Mouse (Mus musculus): ENCODE data around the gene Ikzf4.

DNA sequence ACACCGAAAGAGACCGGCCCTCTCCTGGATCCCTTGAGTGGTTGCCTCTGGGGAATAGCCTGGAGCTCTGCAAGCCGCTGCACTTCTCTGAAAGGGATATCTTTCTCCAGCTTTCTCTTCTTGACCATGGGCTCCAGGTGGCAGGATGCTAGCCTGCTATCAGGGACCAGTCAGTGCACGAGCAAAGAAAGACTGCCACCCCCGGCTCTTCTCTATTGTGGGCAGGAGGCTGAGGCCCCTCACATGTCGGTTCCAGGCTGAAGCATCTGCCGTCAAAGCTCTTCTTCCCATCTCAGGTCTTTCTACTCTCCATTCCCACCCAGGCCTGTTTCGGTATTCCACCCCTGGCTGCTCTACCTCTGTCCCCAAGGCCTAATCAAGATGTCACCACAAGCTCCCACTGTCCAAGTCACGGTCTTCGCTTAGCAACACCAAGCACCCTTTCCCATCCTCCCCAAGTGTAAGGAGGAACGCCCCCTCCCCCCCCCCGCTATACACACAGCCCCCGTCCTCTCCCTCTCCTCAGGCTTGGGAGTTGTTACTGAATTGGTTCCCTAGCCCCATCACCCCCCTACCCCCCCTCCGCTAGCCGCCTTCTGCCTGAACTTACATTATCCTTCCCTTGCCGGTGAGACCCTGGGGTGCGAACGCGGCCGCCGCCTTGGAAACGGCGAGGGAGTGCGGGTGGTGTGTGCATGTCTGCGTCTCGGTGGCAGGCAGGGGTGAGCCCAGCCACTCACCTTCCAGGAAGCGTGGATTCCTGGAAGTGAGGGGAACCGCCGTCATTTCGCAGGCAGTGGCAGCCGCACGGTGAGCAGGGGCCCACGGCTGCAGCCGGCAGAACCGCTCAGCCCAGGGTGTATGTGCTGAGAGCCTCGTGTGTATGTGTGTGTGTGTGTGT lies at the start of gene Ikzf4:
- TF ChIP-seq CTCF (IDR thresholded peaks at IDR 0.05 in 2 of 3, conservative IDR thresholded peaks at IDR 0.05 in 1 of 3; ENCODE audit: control insufficient read depth in 1 of 3, insufficient read depth in 1 of 3, low read depth in 2 of 3, low read length in 3 of 3, poor library complexity in 1 of 3, severe bottlenecking in 1 of 3) (no peak), MAX (IDR thresholded peaks at IDR 0.05; ENCODE audit: low read length) (no peak), TAL1 (IDR thresholded peaks at IDR 0.05; ENCODE audit: low read length) (no peak), POLR2A (IDR thresholded peaks at IDR 0.05; ENCODE audit: control insufficient read depth in 1 of 2, insufficient read depth in 1 of 2, low read depth in 1 of 2, low read length in 2 of 2, poor library complexity in 1 of 2) (no peak), POLR2AphosphoS5 (IDR thresholded peaks at IDR 0.05; ENCODE audit: borderline replicate concordance, low read depth, low read length) (no peak), MAZ (IDR thresholded peaks at IDR 0.05; ENCODE audit: low read depth, low read length) (no peak), EP300 (IDR thresholded peaks at IDR 0.05; ENCODE audit: low read depth in 1 of 2, low read length in 2 of 2) (no peak), SIN3A (IDR thresholded peaks at IDR 0.05; ENCODE audit: low read length) (no peak), MEF2A (IDR thresholded peaks at IDR 0.05; ENCODE audit: extremely low read depth, insufficient replicate concordance, low read depth, low read length, poor library complexity, severe bottlenecking) (no peak), HCFC1 (IDR thresholded peaks at IDR 0.05; ENCODE audit: low read depth, low read length) (no peak)
